Mouse (Mus musculus) kidney, embryonic 15.5 days (tissue): ENCODE results near the gene Negr1. TPM values are rescaled to one million over a fixed set of nuclear protein-coding genes. Genes with fewer than 3 reads are reported as not detected.
"Not testable (repeated sequence)": the region's sequence is repeated elsewhere in the genome, so short reads cannot be mapped to it uniquely, and the experiment has no call there.

Experiments used
- ATAC-seq: fragments of 200-750 bp; cut with Nextera tagmentation; replicated peaks from 2 replicates; pipeline ENCODE4 v1.8.0; 2017; ENCODE audit warnings: moderate TSS enrichment; ENCODE audit not compliant: low FRiP score
- H3K27ac ChIP-seq: fragments of 300-500 bp; sonication (generic); 2 replicates; pipeline ENCODE4 v1.5.1; 2015; ENCODE audit warnings: mild to moderate bottlenecking, inconsistent platforms
- H3K27me3 ChIP-seq: fragments of 300-500 bp; sonication (generic); 2 replicates; pipeline ENCODE4 v1.6.1; 2015; ENCODE audit warnings: inconsistent platforms
- H3K36me3 ChIP-seq: fragments of 300-500 bp; sonication (generic); 2 replicates; pipeline ENCODE4 v1.6.1; 2015; ENCODE audit warnings: inconsistent platforms
- H3K4me1 ChIP-seq: fragments of 300-500 bp; sonication (generic); 2 replicates; pipeline ENCODE4 v1.6.1; 2015; ENCODE audit warnings: inconsistent platforms
- H3K4me2 ChIP-seq: fragments of 300-500 bp; sonication (generic); 2 replicates; pipeline ENCODE4 v1.6.1; 2015; ENCODE audit warnings: moderate library complexity, mild to moderate bottlenecking, inconsistent platforms
- H3K4me3 ChIP-seq: fragments of 300-500 bp; sonication (generic); replicated peaks from 2 replicates; pipeline ENCODE4 v1.5.1; 2015; ENCODE audit warnings: mild to moderate bottlenecking, inconsistent platforms
- H3K9ac ChIP-seq: fragments of 300-500 bp; sonication (generic); 2 replicates; pipeline ENCODE4 v1.6.1; 2015; ENCODE audit warnings: mild to moderate bottlenecking, inconsistent platforms
- H3K9me3 ChIP-seq: fragments of 300-500 bp; sonication (generic); replicated peaks from 2 replicates; pipeline ENCODE4 v1.6.1; 2016; ENCODE audit warnings: inconsistent platforms
- WGBS: fragments of 180-500 bp; shearing (Covaris S2); methylation state at CpG from one replicate; pipeline ENCODE4 v1.1.7; 2015; ENCODE audit warnings: mixed read lengths; 5-methylcytosine and 5-hydroxymethylcytosine counted together
- polyA plus RNA-seq: library from polyadenylated mRNA; unstranded; fragments of >200 nt; fragmentation: Nextera tagmentation; extraction: Ambion mirVana; gene quantifications from 2 replicates; pipeline ENCODE4 v1.2.1, GENCODE M21; 2015

The Negr1 gene
- polyA plus RNA-seq, 1 experiment from 2014 or later, result 11.2 TPM

- 83% methylated on average over 2 of the region's 2 CpGs for WGBS
- H3K9ac ChIP-seq, H3K4me3 ChIP-seq, H3K4me1 ChIP-seq, H3K36me3 ChIP-seq, H3K27ac ChIP-seq, H3K4me2 ChIP-seq, H3K27me3 ChIP-seq, H3K9me3 ChIP-seq, ATAC-seq: not testable (repeated sequence)
These were observed 502.8 kb downstream of the Negr1 start for GRCm38 (mm10) chr3:157064438-157064837.

- H3K36me3 ChIP-seq, result no peaks in the 10 kb centered on the region
- no peak overlapping the region for H3K4me3 ChIP-seq
- ATAC-seq, result no peak
These were observed 504.7 kb downstream of the Negr1 start for GRCm38 (mm10) chr3:157066331-157066730.

GRCm38 (mm10) chr3:157079250-157079965 lies 517.8 kb downstream of the Negr1 start:
- H3K27ac ChIP-seq, result peak overlapping the region; percentile 68
- H3K9ac ChIP-seq, result no peak overlapping the region
- H3K27me3 ChIP-seq, result no peaks in the 10 kb centered on the region
- ATAC-seq, result 0 out of 2 replicates have a peak, but pooled peaks have one; percentile 52
- no peaks in the 10 kb centered on the region for H3K4me1 ChIP-seq
- H3K4me2 ChIP-seq, result no peak overlapping the region
- H3K36me3 ChIP-seq, result no peaks in the 10 kb centered on the region
- no peaks in the 10 kb centered on the region for H3K9me3 ChIP-seq
- WGBS, result 48% methylated on average over 2 of the region's 2 CpGs
- H3K4me3 ChIP-seq, result no peak overlapping the region

More at GRCm38 (mm10) chr3:157066331-157066730, 504.7 kb downstream of the Negr1 start:
- H3K9me3 ChIP-seq, result no peaks in the 10 kb centered on the region
- no peaks in the 10 kb centered on the region for H3K4me1 ChIP-seq
- no peak overlapping the region for H3K9ac ChIP-seq
- H3K27me3 ChIP-seq, result no peaks in the 10 kb centered on the region
- no peak overlapping the region for H3K27ac ChIP-seq
- no peak overlapping the region for H3K4me2 ChIP-seq

GRCm38 (mm10) chr3:157079966-157080306 lies 518.3 kb downstream of the Negr1 start:
- ATAC-seq, result 0 out of 2 replicates have a peak, but pooled peaks have one; percentile 40
- Histone ChIP-seq H3K4me2 (no peak overlapping the region), H3K4me3 (no peak overlapping the region), H3K36me3 (no peaks in the 10 kb centered on the region), H3K9ac (no peak overlapping the region), H3K27me3 (no peaks in the 10 kb centered on the region), H3K4me1 (no peaks in the 10 kb centered on the region), H3K27ac (peak overlapping the region; percentile 68), H3K9me3 (no peaks in the 10 kb centered on the region)
- 45% methylated on average over 1 of the region's 1 CpGs for WGBS

- Histone ChIP-seq H3K4me3 (no peak overlapping the region), H3K27me3 (no peaks in the 10 kb centered on the region), H3K9ac (no peak overlapping the region), H3K4me1 (no peaks in the 10 kb centered on the region), H3K4me2 (no peak overlapping the region), H3K36me3 (no peaks in the 10 kb centered on the region), H3K27ac (peak overlapping the region; percentile 68), H3K9me3 (no peaks in the 10 kb centered on the region)
- no peak for ATAC-seq
- 93% methylated on average over 1 of the region's 1 CpGs for WGBS
These were observed 519.0 kb downstream of the Negr1 start for GRCm38 (mm10) chr3:157080585-157080984.

- Histone ChIP-seq H3K36me3 (no peaks in the 10 kb centered on the region), H3K4me2 (no peak overlapping the region), H3K27ac (no peak overlapping the region), H3K27me3 (no peaks in the 10 kb centered on the region), H3K9me3 (no peaks in the 10 kb centered on the region), H3K9ac (no peak overlapping the region), H3K4me3 (no peak overlapping the region), H3K4me1 (no peaks in the 10 kb centered on the region)
- 81% methylated on average over 8 of the region's 8 CpGs for WGBS
- ATAC-seq, result no peak
These were observed 521.5 kb downstream of the Negr1 start for GRCm38 (mm10) chr3:157082808-157083784.

GRCm38 (mm10) chr3:157085180-157085579 lies 523.6 kb downstream of the Negr1 start:
- H3K9me3 ChIP-seq, result no peaks in the 10 kb centered on the region
- H3K27me3 ChIP-seq, result no peaks in the 10 kb centered on the region
- ATAC-seq, result no peak
- WGBS, result 69% methylated on average over 1 of the region's 1 CpGs
- H3K4me1 ChIP-seq, result no peaks in the 10 kb centered on the region
- H3K4me3 ChIP-seq, result no peak overlapping the region
- no peak overlapping the region for H3K4me2 ChIP-seq
- H3K36me3 ChIP-seq, result no peaks in the 10 kb centered on the region
- no peak overlapping the region for H3K27ac ChIP-seq
- no peak overlapping the region for H3K9ac ChIP-seq

GRCm38 (mm10) chr3:157090051-157090450 lies 528.5 kb downstream of the Negr1 start:
- WGBS, result 46% methylated on average over 4 of the region's 4 CpGs
- Histone ChIP-seq H3K9me3 (no peaks in the 10 kb centered on the region), H3K27ac (no peak overlapping the region), H3K4me2 (no peak overlapping the region), H3K27me3 (no peaks in the 10 kb centered on the region), H3K9ac (no peak overlapping the region), H3K36me3 (no peaks in the 10 kb centered on the region), H3K4me1 (peaks cover 4% of the 10 kb centered on the region; the same call in 1 of the 2 replicates), H3K4me3 (no peak overlapping the region)
- ATAC-seq, result no peak

GRCm38 (mm10) chr3:157096284-157096683 lies 534.7 kb downstream of the Negr1 start:
- no peak for ATAC-seq

GRCm38 (mm10) chr3:157097514-157097913 lies 535.9 kb downstream of the Negr1 start:
- H3K36me3 ChIP-seq, result no peaks in the 10 kb centered on the region
- no peak overlapping the region for H3K9ac ChIP-seq
- H3K4me2 ChIP-seq, result no peak overlapping the region
- no peaks in the 10 kb centered on the region for H3K27me3 ChIP-seq
- no peaks in the 10 kb centered on the region for H3K9me3 ChIP-seq
- no peak overlapping the region for H3K27ac ChIP-seq
- no peak for ATAC-seq
- H3K4me1 ChIP-seq, result no peaks in the 10 kb centered on the region
- H3K4me3 ChIP-seq, result no peak overlapping the region

More at GRCm38 (mm10) chr3:157096284-157096683, 534.7 kb downstream of the Negr1 start:
- Histone ChIP-seq H3K9ac (no peak overlapping the region), H3K4me2 (no peak overlapping the region), H3K4me1 (no peaks in the 10 kb centered on the region), H3K27ac (no peak overlapping the region), H3K27me3 (no peaks in the 10 kb centered on the region), H3K36me3 (no peaks in the 10 kb centered on the region), H3K4me3 (no peak overlapping the region), H3K9me3 (no peaks in the 10 kb centered on the region)
- 92% methylated on average over 1 of the region's 1 CpGs for WGBS

GRCm38 (mm10) chr3:157098417-157098816 lies 536.8 kb downstream of the Negr1 start:
- Histone ChIP-seq H3K27me3 (no peaks in the 10 kb centered on the region), H3K4me2 (no peak overlapping the region), H3K4me3 (no peak overlapping the region), H3K9me3 (no peaks in the 10 kb centered on the region), H3K36me3 (no peaks in the 10 kb centered on the region), H3K27ac (no peak overlapping the region), H3K9ac (no peak overlapping the region), H3K4me1 (no peaks in the 10 kb centered on the region)
- 90% methylated on average over 6 of the region's 6 CpGs for WGBS
- ATAC-seq, result no peak

GRCm38 (mm10) chr3:157104866-157105579 lies 543.4 kb downstream of the Negr1 start:
- Histone ChIP-seq H3K27me3 (no peaks in the 10 kb centered on the region), H3K9me3 (no peaks in the 10 kb centered on the region), H3K36me3 (no peaks in the 10 kb centered on the region), H3K4me3 (no peak overlapping the region), H3K4me2 (no peak overlapping the region), H3K9ac (no peak overlapping the region), H3K27ac (peak overlapping the region; percentile 80), H3K4me1 (no peaks in the 10 kb centered on the region)
- no peak for ATAC-seq
- 63% methylated on average over 3 of the region's 3 CpGs for WGBS
